ENCODE assay signal across 12 mouse cellular contexts in the genomic region with DNA sequence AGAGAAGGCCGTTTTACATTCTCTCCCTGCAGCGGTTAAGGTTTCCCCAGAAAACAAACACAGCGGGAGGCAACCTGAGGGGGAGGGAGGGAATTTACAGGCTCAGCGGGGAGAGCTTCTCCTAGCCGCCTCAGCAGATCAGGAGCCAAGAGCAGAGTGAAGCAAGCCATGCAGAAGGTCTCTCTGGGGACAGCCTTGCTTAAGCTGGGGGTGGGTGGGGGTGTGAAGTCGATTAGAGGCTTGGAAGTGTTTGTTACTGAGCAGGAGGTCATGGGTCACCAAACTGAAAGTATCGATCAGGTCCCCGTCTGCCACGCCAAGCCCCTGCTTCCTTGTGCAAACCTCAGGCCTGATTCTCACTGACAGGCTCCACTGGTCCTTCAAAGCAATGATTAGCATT. TPM values are rescaled to one million over a fixed set of nuclear protein-coding genes. Genes with fewer than 3 reads are reported as not detected.
DNase-seq lines count a peak whose midpoint lies in the region; ATAC-seq and TF ChIP-seq lines count a peak whose summit lies in the region.
"Had no signal": no experiment of that assay in that cellular context is flagged by ENCODE, and none has a peak within 500 bp of the region (broad histone marks: within the 10 kb centered on the region; RNA-seq: fewer than 3 reads in every experiment).

No protein-coding gene starts in this region.

- H3K9me3 ChIP-seq in hindbrain, embryonic 15.5 days = no peaks in the 10 kb centered on the region
- H3K9me3 ChIP-seq in neural tube, embryonic 15.5 days (replicated peaks) = no peaks in the 10 kb centered on the region
- H3K9me3 ChIP-seq: heart, embryonic 10.5 days had no signal

- DNase-seq in liver, adult 2 months (ENCODE audit: extremely low read depth, low read depth, low spot score) = peak; percentile 24
- DNase-seq in liver = no peak
- peak; percentile 18 for DNase-seq in brain, adult 2 months (ENCODE audit: low read depth, low spot score)
- DNase-seq in kidney, postnatal 4 days = no peak
- no peak for DNase-seq in B cell, adult 2 months
- DNase-seq in frontal cortex, postnatal 25 days (ENCODE audit: low spot score in 2 of 2) = no peak
- DNase-seq: left cerebral cortex, postnatal 4 days; lung, postnatal 36 days had no signal

- H3K9ac ChIP-seq in liver, adult 2 months (ENCODE audit: low read depth, low read length) = no peak overlapping the region
- H3K9ac ChIP-seq in hindbrain, embryonic 15.5 days = 0 out of 2 replicates have a peak overlapping the region, but pooled peaks have one; percentile 3
- H3K9ac ChIP-seq in neural tube, embryonic 15.5 days (replicated peaks) = no peak overlapping the region

- no peak for ATAC-seq in hindbrain, embryonic 15.5 days (ENCODE audit: low FRiP score, low read depth)
- ATAC-seq in neural tube, embryonic 15.5 days (ENCODE audit: low FRiP score) = 0 out of 2 replicates have a peak, but pooled peaks have one; percentile 41

- no peak for TF ChIP-seq POLR2A in liver, adult 2 months (IDR thresholded peaks at IDR 0.05; ENCODE audit: extremely low read depth, insufficient read depth, low read length)

- H3K4me2 ChIP-seq in hindbrain, embryonic 15.5 days = peak overlapping the region; percentile 17; the same call in 1 of the 2 replicates
- peak overlapping the region; percentile 15 for H3K4me2 ChIP-seq in neural tube, embryonic 15.5 days

- no peaks in the 10 kb centered on the region for H3K79me2 ChIP-seq in liver, adult 2 months (ENCODE audit: control insufficient read depth, insufficient read depth, low read length)

- H3K27ac ChIP-seq in liver, adult 2 months (replicated peaks; ENCODE audit: insufficient read depth, low read depth, low read length) = no peak overlapping the region
- no peak overlapping the region for H3K27ac ChIP-seq in hindbrain, embryonic 15.5 days (replicated peaks)
- H3K27ac ChIP-seq in neural tube, embryonic 15.5 days (replicated peaks) = no peak overlapping the region
- H3K27ac ChIP-seq: heart, embryonic 10.5 days had no signal

- no peak for TF ChIP-seq CTCF in liver, adult 2 months (IDR thresholded peaks at IDR 0.05; ENCODE audit: low read depth, low read length)

- peaks cover 5% of the 10 kb centered on the region; the same call in 1 of the 2 replicates for H3K4me1 ChIP-seq in liver, adult 2 months (ENCODE audit: control insufficient read depth, insufficient read depth, low read length)
- peaks cover 13% of the 10 kb centered on the region for H3K4me1 ChIP-seq in hindbrain, embryonic 15.5 days (replicated peaks)
- peaks cover 15% of the 10 kb centered on the region for H3K4me1 ChIP-seq in neural tube, embryonic 15.5 days

- no peak overlapping the region for H3K4me3 ChIP-seq in liver, adult 2 months (ENCODE audit: insufficient read depth, low read depth, low read length)
- no peak overlapping the region for H3K4me3 ChIP-seq in hindbrain, embryonic 15.5 days
- no peak overlapping the region for H3K4me3 ChIP-seq in neural tube, embryonic 15.5 days (replicated peaks)
- H3K4me3 ChIP-seq: heart, embryonic 10.5 days had no signal

- H3K27me3 ChIP-seq in liver, adult 2 months (ENCODE audit: control insufficient read depth, insufficient read depth, low read length) = peaks cover 4% of the 10 kb centered on the region; the same call in 1 of the 2 replicates
- H3K27me3 ChIP-seq in hindbrain, embryonic 15.5 days = no peaks in the 10 kb centered on the region
- no peaks in the 10 kb centered on the region for H3K27me3 ChIP-seq in neural tube, embryonic 15.5 days (replicated peaks)

- under 1% methylated on average over 9 of the region's 9 CpGs for WGBS in liver, adult 2 months
- WGBS in hindbrain, embryonic 15.5 days = 6% methylated on average over 9 of the region's 9 CpGs
- 3% methylated on average over 9 of the region's 9 CpGs for WGBS in neural tube, embryonic 15.5 days

- no peaks in the 10 kb centered on the region for H3K36me3 ChIP-seq in liver, adult 2 months (ENCODE audit: control insufficient read depth, insufficient read depth, low read length)
- no peaks in the 10 kb centered on the region for H3K36me3 ChIP-seq in hindbrain, embryonic 15.5 days
- H3K36me3 ChIP-seq in neural tube, embryonic 15.5 days = no peaks in the 10 kb centered on the region
- H3K36me3 ChIP-seq: heart, embryonic 10.5 days had no signal

RNA-seq across cellular contexts. Expression of gene Nfasc, which starts 58.7 kb away (rescaled TPM):
- total RNA-seq in liver, adult 2 months (2014; rRNA removed) = 0.09 and 0.20 TPM in 2 replicates
- polyA plus RNA-seq in liver, adult 2 months (2012; rRNA removed) = 0.02 and 0.11 TPM in 2 replicates
- polyA plus RNA-seq in hindbrain, embryonic 15.5 days (2015; fragmentation: Nextera tagmentation; extraction: Ambion mirVana) = 40.1 and 48.4 TPM in 2 replicates
- 30.7 and 37.6 TPM in 2 replicates for polyA plus RNA-seq in neural tube, embryonic 15.5 days (2015; fragmentation: Nextera tagmentation; extraction: Ambion mirVana)
- total RNA-seq: MEL had no signal

Comparison
In these comparisons a context has a peak if more than half of its experiments do, and no peak if none do; other contexts are left out.
1. DNase-seq: peak in liver, adult 2 months (single experiment) and brain, adult 2 months (single experiment); none in liver (single experiment), kidney, postnatal 4 days (0 of 2), B cell, adult 2 months (0 of 2) and frontal cortex, postnatal 25 days (0 of 2).
2. RNA of gene Nfasc, which starts 58.7 kb away (polyA plus RNA-seq): 40.1 to 48.4 TPM in hindbrain, embryonic 15.5 days and 30.7 to 37.6 TPM in neural tube, embryonic 15.5 days; 0.02 to 0.11 TPM in liver, adult 2 months; every median in the first group is over 10 times any median in the second.